Mouse (Mus musculus) right cerebral cortex, postnatal 4 days (tissue): ENCODE data around the gene Utp14a.
A peak's percentile ranks its signal among the peaks of the same experiment; 100 is the strongest.

Experiments
- DNase-seq: peaks from one replicate; pipeline ENCODE4 v3.0.0-alpha.2; 2022

Gene Utp14a

GRCm38 (mm10) chrX:48314530-48315079, 57.9 kb downstream of the Utp14a start:
- DNase-seq, result peak; percentile 30

DNA sequence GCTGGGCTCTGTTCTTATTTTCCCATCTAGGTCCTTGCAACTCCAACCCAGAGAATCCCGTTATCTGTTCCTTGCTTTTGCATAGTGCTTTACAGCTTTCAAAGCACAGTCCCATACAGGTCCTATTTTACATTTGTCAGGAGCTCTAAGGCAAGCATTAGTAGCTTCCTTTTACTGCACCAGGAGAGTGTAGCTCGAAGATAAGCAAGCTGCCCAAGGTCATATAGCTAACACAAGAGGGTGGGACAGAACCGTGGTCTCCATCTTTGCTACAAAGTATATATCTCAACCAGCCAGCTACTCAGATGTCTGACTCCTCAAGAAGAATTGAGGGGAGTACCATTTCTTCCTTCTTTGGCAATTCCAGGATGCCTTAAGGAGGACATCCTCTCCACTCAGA, 60.8 kb downstream of the Utp14a start:
- DNase-seq, result no peak

GRCm38 (mm10) chrX:48318194-48318593, 61.5 kb downstream of the Utp14a start:
- no peak for DNase-seq
